In the genomic region with DNA sequence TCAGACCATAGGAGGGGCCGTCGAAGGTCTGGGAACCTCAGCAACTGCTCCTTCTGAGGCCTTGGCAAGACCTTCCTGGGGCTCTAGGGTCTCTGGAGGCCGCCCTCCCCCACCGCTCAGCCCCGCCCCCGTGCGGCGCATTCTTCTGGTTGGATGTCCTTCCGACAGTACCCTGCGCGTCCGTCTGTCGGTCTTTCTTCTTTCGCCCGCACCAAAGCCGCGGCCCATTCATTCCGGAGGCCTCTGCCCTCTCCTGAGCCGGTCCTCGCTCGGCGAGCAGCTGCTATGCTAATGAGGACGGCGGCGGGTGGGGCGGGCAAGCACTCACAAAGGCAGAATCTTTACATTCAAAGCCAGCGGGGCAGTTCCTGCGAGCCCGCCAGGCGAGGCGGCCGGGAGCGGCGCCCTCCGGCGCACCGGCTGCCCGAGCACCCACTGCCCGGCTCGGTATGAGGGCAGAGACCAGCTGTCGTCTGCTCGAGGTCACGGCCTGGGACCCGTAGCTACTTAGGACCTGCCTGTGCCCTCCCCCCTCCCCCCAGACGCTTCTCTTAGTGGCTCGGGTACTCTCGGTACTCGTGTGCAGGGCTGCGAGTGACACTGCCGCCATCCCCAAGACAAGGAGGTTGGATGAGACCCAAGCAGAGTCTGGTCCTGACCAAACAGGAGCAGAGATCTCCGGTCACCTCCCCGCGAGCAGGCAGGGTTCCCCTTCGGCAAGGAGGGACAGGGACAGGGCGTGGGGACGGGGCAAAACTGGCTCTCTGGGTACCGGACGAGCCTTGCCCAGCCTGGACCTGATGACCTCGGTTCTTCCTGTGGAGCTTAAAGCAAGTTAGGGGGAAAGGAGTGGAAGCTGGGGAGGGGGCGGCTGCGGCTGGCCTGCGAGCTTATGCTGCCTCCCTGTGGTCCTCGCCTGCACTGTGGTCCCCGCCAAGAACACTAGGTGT, we compare ENCODE assay signal across 8 mouse cellular contexts. TPM values are rescaled to one million over a fixed set of nuclear protein-coding genes. Genes with fewer than 3 reads are reported as not detected.
DNase-seq lines count a peak whose midpoint lies in the region; ATAC-seq and TF ChIP-seq lines count a peak whose summit lies in the region.

No protein-coding gene starts in this region.

- ATAC-seq in activated CD4-positive, CD25-positive, alpha-beta regulatory T cell, adult 4 months, result peak; percentile 47
- peak; percentile 75 for ATAC-seq in forebrain, embryonic 15.5 days (replicated peaks)
- peak; percentile 62 for ATAC-seq in inflammation-experienced regulatory T-cells, adult 6 months
- ATAC-seq in lung, embryonic 15.5 days (ENCODE audit: borderline replicate concordance, extremely low read depth, low FRiP score, low TSS enrichment), result peak; percentile 60
- no peak; the same call in 1 of the 2 replicates for ATAC-seq in monocyte, adult 5-6 weeks (replicated peaks; ENCODE audit: insufficient number of reproducible peaks, low FRiP score, low TSS enrichment, poor library complexity, severe bottlenecking)

- no peaks in the 10 kb centered on the region for H3K36me3 ChIP-seq in forebrain, embryonic 15.5 days
- no peaks in the 10 kb centered on the region for H3K36me3 ChIP-seq in lung, embryonic 15.5 days

- no peak for TF ChIP-seq POLR2A in olfactory bulb, adult 2 months (IDR thresholded peaks at IDR 0.05; ENCODE audit: insufficient read depth, low read depth, low read length)

- H3K9me3 ChIP-seq in forebrain, embryonic 15.5 days, result no peaks in the 10 kb centered on the region
- H3K9me3 ChIP-seq in lung, embryonic 15.5 days, result no peaks in the 10 kb centered on the region

- H3K27ac ChIP-seq in forebrain, embryonic 15.5 days (replicated peaks), result peak overlapping the region; percentile 95
- peak overlapping the region; percentile 83 for H3K27ac ChIP-seq in lung, embryonic 15.5 days
- H3K27ac ChIP-seq in olfactory bulb, adult 2 months (ENCODE audit: insufficient read depth, low read depth, low read length), result no peak overlapping the region

- peak; percentile 62 to 76 for DNase-seq in layer of hippocampus, postnatal 10 days (ENCODE audit: low spot score in 2 of 2)
- DNase-seq in layer of hippocampus, adult 9-10 months (ENCODE audit: low spot score), result no peak

- no peaks in the 10 kb centered on the region for H3K27me3 ChIP-seq in forebrain, embryonic 15.5 days
- peaks cover 27% of the 10 kb centered on the region for H3K27me3 ChIP-seq in lung, embryonic 15.5 days

- TF ChIP-seq CTCF in olfactory bulb, adult 2 months (IDR thresholded peaks at IDR 0.05; ENCODE audit: insufficient read depth, low read depth, low read length), result no peak

- peak overlapping the region; percentile 53 for H3K4me3 ChIP-seq in forebrain, embryonic 15.5 days
- H3K4me3 ChIP-seq in lung, embryonic 15.5 days, result peak overlapping the region; percentile 49
- peak overlapping the region; percentile 37 for H3K4me3 ChIP-seq in olfactory bulb, adult 2 months (ENCODE audit: insufficient read depth, low read depth, low read length)

- peak overlapping the region; percentile 73 for H3K4me2 ChIP-seq in forebrain, embryonic 15.5 days (replicated peaks)
- peak overlapping the region; percentile 97 for H3K4me2 ChIP-seq in lung, embryonic 15.5 days

- peak overlapping the region; percentile 71 for H3K9ac ChIP-seq in forebrain, embryonic 15.5 days (replicated peaks)
- peak overlapping the region; percentile 55 for H3K9ac ChIP-seq in lung, embryonic 15.5 days

- peaks cover 57% of the 10 kb centered on the region for H3K4me1 ChIP-seq in forebrain, embryonic 15.5 days
- H3K4me1 ChIP-seq in lung, embryonic 15.5 days, result peaks cover 28% of the 10 kb centered on the region
- H3K4me1 ChIP-seq in olfactory bulb, adult 2 months (ENCODE audit: control insufficient read depth, insufficient read depth, low read length), result peaks cover 19% of the 10 kb centered on the region

- WGBS in forebrain, embryonic 15.5 days, result under 1% methylated on average over 64 of the region's 64 CpGs
- WGBS in lung, embryonic 15.5 days, result under 1% methylated on average over 64 of the region's 64 CpGs
- WGBS in olfactory bulb, adult 2 months, result 5% methylated on average over 64 of the region's 64 CpGs

RNA-seq across cellular contexts. Expression of gene Nrarp, which starts 5.3 kb away (rescaled TPM):
- 10 to 100 TPM; 43.0 to 50.3 TPM for total RNA-seq in layer of hippocampus, postnatal 10 days (2021)
- 1 to 10 TPM in 1 of 2 experiments, under 1 TPM in 1; 0.61 to 1.2 TPM for polyA plus RNA-seq in activated CD4-positive, CD25-positive, alpha-beta regulatory T cell, adult 4 months (2017; shearing (Covaris generic))
- polyA plus RNA-seq in forebrain, embryonic 15.5 days (2015; fragmentation: Nextera tagmentation; extraction: Ambion mirVana), result 25.2 and 27.5 TPM in 2 replicates
- polyA plus RNA-seq in inflammation-experienced regulatory T-cells, adult 6 months (2017; shearing (Covaris generic)), result 1 to 10 TPM in 1 of 3 experiments, under 1 TPM in 2; 0.54 to 1.2 (median 0.59) TPM
- polyA plus RNA-seq in lung, embryonic 15.5 days (2015; fragmentation: Nextera tagmentation; extraction: Ambion mirVana), result 15.7 and 16.0 TPM in 2 replicates
- polyA plus RNA-seq in olfactory bulb, adult 2 months (2012; ENCODE audit: insufficient read depth, insufficient read length, low replicate concordance, missing spikeins), result not detected in 2 replicates
- 22.3 to 51.8 TPM (median 24.4 TPM) in 3 replicates for total RNA-seq in monocyte, adult 5-6 weeks (2017)

RNA-seq across cellular contexts. Expression of gene Tor4a, which starts 10.8 kb away (rescaled TPM):
- 1 to 10 TPM; 1.8 to 2.4 TPM for total RNA-seq in layer of hippocampus, postnatal 10 days (2021)
- polyA plus RNA-seq in activated CD4-positive, CD25-positive, alpha-beta regulatory T cell, adult 4 months (2017; shearing (Covaris generic)), result 10 to 100 TPM; 51.4 to 89.5 TPM
- polyA plus RNA-seq in forebrain, embryonic 15.5 days (2015; fragmentation: Nextera tagmentation; extraction: Ambion mirVana), result 1.3 and 1.6 TPM in 2 replicates
- polyA plus RNA-seq in inflammation-experienced regulatory T-cells, adult 6 months (2017; shearing (Covaris generic)), result 10 to 100 TPM; 55.3 to 73.9 (median 67.2) TPM
- polyA plus RNA-seq in lung, embryonic 15.5 days (2015; fragmentation: Nextera tagmentation; extraction: Ambion mirVana), result 8.8 and 11.7 TPM in 2 replicates
- not detected in 2 replicates for polyA plus RNA-seq in olfactory bulb, adult 2 months (2012; ENCODE audit: insufficient read depth, insufficient read length, low replicate concordance, missing spikeins)
- total RNA-seq in monocyte, adult 5-6 weeks (2017), result 28.8 to 64.7 TPM (median 31.0 TPM) in 3 replicates

RNA-seq across cellular contexts. Expression of gene Nelfb, which starts 25.4 kb away (rescaled TPM):
- total RNA-seq in layer of hippocampus, postnatal 10 days (2021), result 10 to 100 TPM; 50.6 to 59.3 TPM
- polyA plus RNA-seq in activated CD4-positive, CD25-positive, alpha-beta regulatory T cell, adult 4 months (2017; shearing (Covaris generic)), result 10 to 100 TPM; 41.1 to 49.1 TPM
- polyA plus RNA-seq in forebrain, embryonic 15.5 days (2015; fragmentation: Nextera tagmentation; extraction: Ambion mirVana), result 96.7 and 102 TPM in 2 replicates
- polyA plus RNA-seq in inflammation-experienced regulatory T-cells, adult 6 months (2017; shearing (Covaris generic)), result 10 to 100 TPM; 46.6 to 50.3 (median 47.0) TPM
- polyA plus RNA-seq in lung, embryonic 15.5 days (2015; fragmentation: Nextera tagmentation; extraction: Ambion mirVana), result 121 and 122 TPM in 2 replicates
- polyA plus RNA-seq in olfactory bulb, adult 2 months (2012; ENCODE audit: insufficient read depth, insufficient read length, low replicate concordance, missing spikeins), result not detected in 2 replicates
- 82.8 to 113 TPM (median 105 TPM) in 3 replicates for total RNA-seq in monocyte, adult 5-6 weeks (2017)

RNA-seq across cellular contexts. Expression of gene Stpg3, which starts 28.5 kb away (rescaled TPM):
- not detected for total RNA-seq in layer of hippocampus, postnatal 10 days (2021)
- polyA plus RNA-seq in activated CD4-positive, CD25-positive, alpha-beta regulatory T cell, adult 4 months (2017; shearing (Covaris generic)), result not detected
- polyA plus RNA-seq in forebrain, embryonic 15.5 days (2015; fragmentation: Nextera tagmentation; extraction: Ambion mirVana), result not detected in 2 replicates
- polyA plus RNA-seq in inflammation-experienced regulatory T-cells, adult 6 months (2017; shearing (Covaris generic)), result not detected
- not detected in 2 replicates for polyA plus RNA-seq in lung, embryonic 15.5 days (2015; fragmentation: Nextera tagmentation; extraction: Ambion mirVana)
- not detected in 2 replicates for polyA plus RNA-seq in olfactory bulb, adult 2 months (2012; ENCODE audit: insufficient read depth, insufficient read length, low replicate concordance, missing spikeins)
- total RNA-seq in monocyte, adult 5-6 weeks (2017), result not detected in 3 replicates

RNA-seq across cellular contexts. Expression of gene Fam166a, which starts 32.6 kb away (rescaled TPM):
- total RNA-seq in layer of hippocampus, postnatal 10 days (2021), result not detected
- not detected for polyA plus RNA-seq in activated CD4-positive, CD25-positive, alpha-beta regulatory T cell, adult 4 months (2017; shearing (Covaris generic))
- polyA plus RNA-seq in forebrain, embryonic 15.5 days (2015; fragmentation: Nextera tagmentation; extraction: Ambion mirVana), result 1.2 TPM in 1 of 2 replicates, not detected in the other
- not detected for polyA plus RNA-seq in inflammation-experienced regulatory T-cells, adult 6 months (2017; shearing (Covaris generic))
- 0.69 and 1.4 TPM in 2 replicates for polyA plus RNA-seq in lung, embryonic 15.5 days (2015; fragmentation: Nextera tagmentation; extraction: Ambion mirVana)
- polyA plus RNA-seq in olfactory bulb, adult 2 months (2012; ENCODE audit: insufficient read depth, insufficient read length, low replicate concordance, missing spikeins), result not detected in 2 replicates
- not detected in 3 replicates for total RNA-seq in monocyte, adult 5-6 weeks (2017)
